Mouse (Mus musculus) forebrain, embryonic 15.5 days (tissue): ENCODE data around the gene Zfp282. TPM values are rescaled to one million over a fixed set of nuclear protein-coding genes. Genes with fewer than 3 reads are reported as not detected.

Experiments
- ATAC-seq: fragments of 200-750 bp; cut with Nextera tagmentation; replicated peaks from 2 replicates; pipeline ENCODE4 v1.8.0; 2017; ENCODE audit warnings: mild to moderate bottlenecking, moderate TSS enrichment, moderate library complexity
- H3K27ac ChIP-seq: fragments of 300-500 bp; sonication (generic); replicated peaks from 2 replicates; pipeline ENCODE4 v1.5.1; 2015; ENCODE audit warnings: mild to moderate bottlenecking, inconsistent platforms
- H3K27me3 ChIP-seq: fragments of 300-500 bp; sonication (generic); 2 replicates; pipeline ENCODE4 v1.6.1; 2015; ENCODE audit warnings: inconsistent platforms
- H3K36me3 ChIP-seq: fragments of 300-500 bp; sonication (generic); 2 replicates; pipeline ENCODE4 v1.6.1; 2015; ENCODE audit warnings: mild to moderate bottlenecking, inconsistent platforms
- H3K4me1 ChIP-seq: fragments of 300-500 bp; sonication (generic); 2 replicates; pipeline ENCODE4 v1.6.1; 2015; ENCODE audit warnings: inconsistent platforms
- H3K4me2 ChIP-seq: fragments of 300-500 bp; sonication (generic); replicated peaks from 2 replicates; pipeline ENCODE4 v1.6.1; 2015; ENCODE audit warnings: mild to moderate bottlenecking, inconsistent platforms
- H3K4me3 ChIP-seq: fragments of 300-500 bp; sonication (generic); 2 replicates; pipeline ENCODE4 v1.5.1; 2015; ENCODE audit warnings: mild to moderate bottlenecking, inconsistent platforms
- H3K9ac ChIP-seq: fragments of 300-500 bp; sonication (generic); replicated peaks from 2 replicates; pipeline ENCODE4 v1.6.1; 2015; ENCODE audit warnings: mild to moderate bottlenecking, inconsistent platforms
- H3K9me3 ChIP-seq: fragments of 300-500 bp; sonication (generic); 2 replicates; pipeline ENCODE4 v1.6.1; 2016; ENCODE audit warnings: inconsistent platforms
- WGBS: fragments of 180-500 bp; shearing (Covaris S2); methylation state at CpG from one replicate; pipeline ENCODE4 v1.1.7; 2015; ENCODE audit warnings: mixed read lengths; 5-methylcytosine and 5-hydroxymethylcytosine counted together
- polyA plus RNA-seq: library from polyadenylated mRNA; unstranded; fragments of >200 nt; fragmentation: Nextera tagmentation; extraction: Ambion mirVana; gene quantifications from 2 replicates; pipeline ENCODE4 v1.2.1, GENCODE M21; 2015

The Zfp282 gene
- polyA plus RNA-seq, 1 experiment from 2014 or later: 27.7 TPM

GRCm38 (mm10) chr6:47943721-47944120, 66.7 kb downstream of the Zfp282 start:
- H3K36me3 ChIP-seq: no peaks in the 10 kb centered on the region
- H3K27ac ChIP-seq: no peak overlapping the region
- H3K4me1 ChIP-seq: peaks cover 11% of the 10 kb centered on the region
- peak overlapping the region; percentile 45 for H3K4me3 ChIP-seq
- no peaks in the 10 kb centered on the region for H3K9me3 ChIP-seq
- ATAC-seq: no peak
- H3K4me2 ChIP-seq: peak overlapping the region; percentile 85
- WGBS: 82% methylated on average over 3 of the region's 3 CpGs
- no peaks in the 10 kb centered on the region for H3K27me3 ChIP-seq
- peak overlapping the region; percentile 48 for H3K9ac ChIP-seq

GRCm38 (mm10) chr6:47947388-47947787, 70.4 kb downstream of the Zfp282 start:
- no peak overlapping the region for H3K27ac ChIP-seq
- H3K9me3 ChIP-seq: no peaks in the 10 kb centered on the region
- no peak overlapping the region for H3K4me3 ChIP-seq
- peaks cover 10% of the 10 kb centered on the region for H3K4me1 ChIP-seq
- no peak overlapping the region for H3K4me2 ChIP-seq
- no peaks in the 10 kb centered on the region for H3K27me3 ChIP-seq
- ATAC-seq: no peak
- no peak overlapping the region for H3K9ac ChIP-seq
- WGBS: 95% methylated on average over 4 of the region's 4 CpGs
- H3K36me3 ChIP-seq: no peaks in the 10 kb centered on the region

- peak within 1 kb of the TSS; percentile 74 for H3K27ac ChIP-seq
- WGBS: 0% methylated on average over 31 of the region's 31 CpGs
- H3K4me1 ChIP-seq: peaks cover 18% of the 10 kb centered on the region
- peaks cover 20% of the 10 kb centered on the region for H3K36me3 ChIP-seq
- peak within 1 kb of the TSS; percentile 66 for H3K4me3 ChIP-seq
- peak within 1 kb of the TSS; percentile 63 for H3K4me2 ChIP-seq
- H3K27me3 ChIP-seq: no peaks in the 10 kb centered on the region
- no peaks in the 10 kb centered on the region for H3K9me3 ChIP-seq
- peak within 1 kb of the TSS; percentile 79 for H3K9ac ChIP-seq
- ATAC-seq: peak; percentile 100
Observed at GRCm38 (mm10) chr6:47953191-47953726, 76.3 kb downstream of the Zfp282 start, which contains the start of gene Zfp956. Gene Zfp956, plus strand, starts transcription at chr6:47953390.

GRCm38 (mm10) chr6:47954425-47954824, 77.4 kb downstream of the Zfp282 start:
- peak overlapping the region; percentile 66; the same call in 1 of the 2 replicates for H3K4me3 ChIP-seq
- no peak overlapping the region for H3K9ac ChIP-seq
- H3K27me3 ChIP-seq: no peaks in the 10 kb centered on the region
- H3K36me3 ChIP-seq: peaks cover 29% of the 10 kb centered on the region
- 94% methylated on average over 3 of the region's 3 CpGs for WGBS
- H3K4me2 ChIP-seq: peak overlapping the region; percentile 63
- H3K27ac ChIP-seq: no peak overlapping the region
- H3K9me3 ChIP-seq: no peaks in the 10 kb centered on the region
- H3K4me1 ChIP-seq: peaks cover 18% of the 10 kb centered on the region
- no peak for ATAC-seq

- peaks cover 45% of the 10 kb centered on the region for H3K36me3 ChIP-seq
- no peak overlapping the region for H3K4me2 ChIP-seq
- H3K4me1 ChIP-seq: peaks cover 17% of the 10 kb centered on the region
- H3K27me3 ChIP-seq: no peaks in the 10 kb centered on the region
- no peaks in the 10 kb centered on the region for H3K9me3 ChIP-seq
- no peak overlapping the region for H3K4me3 ChIP-seq
- no peak overlapping the region for H3K27ac ChIP-seq
- H3K9ac ChIP-seq: no peak overlapping the region
- no peak for ATAC-seq
Observed at GRCm38 (mm10) chr6:47957816-47958215, 80.8 kb downstream of the Zfp282 start.

Other genes with a start within 250 kb of the Zfp282 start
- 145 TPM in 2 replicates for gene Pdia4, start 63.8 kb upstream of the Zfp282 start, polyA plus RNA-seq
- 17.3 and 18.5 TPM in 2 replicates for gene Zfp786, start 46.3 kb upstream of the Zfp282 start, polyA plus RNA-seq
- 16.5 and 17.5 TPM in 2 replicates for gene Zfp398, start 41.5 kb upstream of the Zfp282 start, polyA plus RNA-seq
- 22.1 and 24.6 TPM in 2 replicates for gene Zfp212, start 43.3 kb downstream of the Zfp282 start, polyA plus RNA-seq
- gene Zfp956, start 76.2 kb downstream of the Zfp282 start, polyA plus RNA-seq: 20.9 and 21.5 TPM in 2 replicates
- gene Zfp777, start 171.7 kb downstream of the Zfp282 start, polyA plus RNA-seq: 10.5 and 11.7 TPM in 2 replicates
- gene Zfp746, start 209.4 kb downstream of the Zfp282 start, polyA plus RNA-seq: 23.9 and 25.9 TPM in 2 replicates